Mouse (Mus musculus): ENCODE measurements around the gene Tctex1d1.

The Tctex1d1 gene

GRCm38 (mm10) chr4:102978440-102978839 is at the start of gene Tctex1d1:
Gene Tctex1d1 (plus strand): TSS chr4:102978606.
- no peak for DNase-seq (ENCODE audit: low spot score)

GRCm38 (mm10) chr4:102929491-102929890 is 48.9 kb upstream of the Tctex1d1 start:
- no peak for DNase-seq (ENCODE audit: low spot score)

- DNase-seq (ENCODE audit: low spot score) = no peak
Observed at GRCm38 (mm10) chr4:102930679-102931078, 47.7 kb upstream of the Tctex1d1 start.

- no peak for DNase-seq (ENCODE audit: low spot score)
Observed at GRCm38 (mm10) chr4:102940266-102940665, 38.1 kb upstream of the Tctex1d1 start.

GRCm38 (mm10) chr4:102940738-102941137 is 37.7 kb upstream of the Tctex1d1 start:
- no peak for DNase-seq (ENCODE audit: low spot score)

GRCm38 (mm10) chr4:102944325-102944724 is 34.1 kb upstream of the Tctex1d1 start:
- no peak for DNase-seq (ENCODE audit: low spot score)

GRCm38 (mm10) chr4:102952476-102952875 is 25.9 kb upstream of the Tctex1d1 start:
- DNase-seq (ENCODE audit: low spot score) = no peak

GRCm38 (mm10) chr4:102955294-102955956 is 23.0 kb upstream of the Tctex1d1 start:
- DNase-seq (ENCODE audit: low spot score) = no peak

GRCm38 (mm10) chr4:102959409-102959808 is 19.0 kb upstream of the Tctex1d1 start:
- no peak for DNase-seq (ENCODE audit: low spot score)

- DNase-seq (ENCODE audit: low spot score) = no peak
Observed at GRCm38 (mm10) chr4:102964174-102964573, 14.2 kb upstream of the Tctex1d1 start.

GRCm38 (mm10) chr4:102967811-102968210 is 10.6 kb upstream of the Tctex1d1 start:
- no peak for DNase-seq (ENCODE audit: low spot score)

- DNase-seq (ENCODE audit: low spot score) = no peak
Observed at GRCm38 (mm10) chr4:102969599-102969998, 8.8 kb upstream of the Tctex1d1 start.

GRCm38 (mm10) chr4:102971159-102971558 is 7.2 kb upstream of the Tctex1d1 start:
- DNase-seq (ENCODE audit: low spot score) = no peak

- no peak for DNase-seq (ENCODE audit: low spot score)
Observed at GRCm38 (mm10) chr4:102972071-102972470, 6.3 kb upstream of the Tctex1d1 start.

- DNase-seq (ENCODE audit: low spot score) = no peak
Observed at GRCm38 (mm10) chr4:102974172-102974571, 4.2 kb upstream of the Tctex1d1 start.

GRCm38 (mm10) chr4:102976290-102977275 is 1.8 kb upstream of the Tctex1d1 start:
- no peak for DNase-seq (ENCODE audit: low spot score)

- no peak for DNase-seq (ENCODE audit: low spot score)
Observed at GRCm38 (mm10) chr4:102977778-102978321, 556 bp upstream of the Tctex1d1 start.

- no peak for DNase-seq (ENCODE audit: low spot score)
Observed at GRCm38 (mm10) chr4:102979385-102979784, 979 bp downstream of the Tctex1d1 start.

GRCm38 (mm10) chr4:102981709-102982108 is 3.3 kb downstream of the Tctex1d1 start:
- DNase-seq (ENCODE audit: low spot score) = no peak

- no peak for DNase-seq (ENCODE audit: low spot score)
Observed at GRCm38 (mm10) chr4:102986173-102986572, 7.8 kb downstream of the Tctex1d1 start.

GRCm38 (mm10) chr4:102986917-102987316 is 8.5 kb downstream of the Tctex1d1 start:
- no peak for DNase-seq (ENCODE audit: low spot score)

GRCm38 (mm10) chr4:102987325-102987724 is 8.9 kb downstream of the Tctex1d1 start:
- DNase-seq (ENCODE audit: low spot score) = no peak

- no peak for DNase-seq (ENCODE audit: low spot score)
Observed at GRCm38 (mm10) chr4:102987756-102988155, 9.3 kb downstream of the Tctex1d1 start.

All from ovary, postnatal 10 days (tissue).